Mouse (Mus musculus): ENCODE measurements around the gene Agrp. TPM values are rescaled to one million over a fixed set of nuclear protein-coding genes. Genes with fewer than 3 reads are reported as not detected.

The Agrp gene
- polyA plus RNA-seq, 1 experiment = 0.32 TPM

DNA sequence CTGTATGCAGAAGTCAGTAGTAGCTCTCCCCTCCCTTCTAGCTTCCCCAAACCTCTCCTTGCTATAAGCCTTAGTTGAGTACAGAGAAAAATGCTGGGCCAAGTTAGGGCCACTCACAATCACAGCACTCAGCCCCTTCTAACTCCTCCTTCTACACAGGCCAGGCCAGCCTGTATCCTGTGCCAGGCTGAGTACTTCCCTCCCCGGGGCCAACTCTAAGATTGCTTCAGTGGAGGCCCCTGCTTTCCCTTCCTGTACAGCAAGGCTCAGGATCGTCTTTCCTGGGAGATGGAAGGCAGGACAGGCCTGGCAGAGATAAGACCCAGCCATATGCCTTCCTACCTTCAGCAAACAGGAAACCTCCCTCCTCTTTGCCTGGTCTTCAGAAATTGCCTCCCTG is 103.8 kb downstream of the Agrp start:
- WGBS = 4% methylated on average over 2 of the region's 2 CpGs
- DNase-seq (ENCODE audit: low read depth, low spot score) = no peak

DNA sequence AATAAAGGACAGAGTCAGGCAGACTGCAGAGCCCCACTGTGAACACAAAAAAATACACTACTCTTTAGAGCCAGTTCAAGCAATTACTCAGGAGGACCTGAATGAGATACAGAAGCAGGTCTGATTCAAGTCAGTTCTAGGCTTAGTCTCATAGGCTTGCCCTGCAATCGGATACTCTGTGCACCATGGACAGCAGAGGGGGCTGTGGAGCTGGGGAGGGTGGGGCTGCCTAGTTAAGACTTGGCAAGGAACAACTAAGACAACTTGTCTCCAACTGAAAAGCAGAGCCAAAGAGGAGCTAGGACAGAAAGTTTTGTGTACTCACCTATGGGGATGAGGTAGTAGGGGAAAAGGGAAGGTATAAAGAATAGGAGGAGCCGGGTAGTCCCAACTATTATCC is 105.4 kb downstream of the Agrp start:
- 20% methylated on average over 2 of the region's 2 CpGs for WGBS
- no peak for DNase-seq (ENCODE audit: low read depth, low spot score)

DNA sequence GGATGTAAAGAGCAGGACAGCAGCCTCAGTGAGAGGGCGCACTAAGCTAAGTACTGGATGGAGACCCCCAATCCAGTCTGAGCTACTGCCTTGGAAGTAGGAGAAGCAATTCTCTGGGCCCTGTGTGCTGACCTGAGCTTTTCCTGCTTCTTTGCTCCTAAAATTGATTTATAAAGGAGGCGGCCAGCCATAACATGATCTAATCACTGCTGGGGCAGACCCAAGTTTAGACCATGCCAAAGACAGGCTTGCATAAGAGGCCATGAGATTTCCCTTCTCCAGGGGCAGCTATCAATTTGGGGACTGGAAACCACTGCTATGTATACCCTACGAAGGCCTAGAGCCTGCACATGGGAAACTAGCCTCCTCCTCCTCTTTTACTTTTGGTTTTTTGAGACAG is 107.9 kb downstream of the Agrp start:
- no peak for DNase-seq (ENCODE audit: low read depth, low spot score)
- WGBS = 82% methylated on average over 3 of the region's 3 CpGs

GRCm38 (mm10) chr8:105528206-105528605 is 109.0 kb downstream of the Agrp start:
- WGBS = 92% methylated on average over 1 of the region's 1 CpGs
- no peak for DNase-seq (ENCODE audit: low read depth, low spot score)

- no peak for DNase-seq (ENCODE audit: low read depth, low spot score)
- WGBS = 31% methylated on average over 2 of the region's 2 CpGs
Measured at GRCm38 (mm10) chr8:105527110-105527509, 110.1 kb downstream of the Agrp start.

GRCm38 (mm10) chr8:105522890-105523289 is 114.3 kb downstream of the Agrp start:
- DNase-seq (ENCODE audit: low read depth, low spot score) = no peak
- WGBS = 75% methylated on average over 9 of the region's 9 CpGs

GRCm38 (mm10) chr8:105521995-105522769 is 115.0 kb downstream of the Agrp start:
- DNase-seq (ENCODE audit: low read depth, low spot score) = no peak
- 89% methylated on average over 21 of the region's 21 CpGs for WGBS

GRCm38 (mm10) chr8:105521061-105521460 is 116.1 kb downstream of the Agrp start:
- DNase-seq (ENCODE audit: low read depth, low spot score) = no peak
- WGBS = 49% methylated on average over 3 of the region's 3 CpGs

DNA sequence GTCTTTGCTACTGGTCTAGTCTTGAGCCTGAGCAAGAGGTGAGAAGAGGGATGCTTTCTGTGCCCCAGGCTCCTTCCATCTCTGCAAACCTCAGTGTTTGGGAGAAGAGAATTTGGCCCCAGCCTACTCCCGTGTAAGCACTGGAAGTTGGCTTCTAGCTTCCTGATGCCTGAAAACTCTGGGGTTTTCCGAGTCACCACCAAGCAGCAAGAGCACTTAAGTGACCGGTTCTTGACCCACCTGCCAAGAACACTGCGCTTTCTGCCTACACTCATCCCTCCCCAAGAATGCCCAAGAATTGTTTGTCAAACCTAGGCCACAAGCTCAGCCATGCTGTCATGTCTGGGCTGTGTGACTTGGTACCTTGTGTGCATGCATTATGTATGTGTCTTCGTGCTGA is 116.7 kb downstream of the Agrp start:
- 71% methylated on average over 5 of the region's 5 CpGs for whole genome bisulfite sequencing
- no peak for DNase-seq (ENCODE audit: low read depth, low spot score)

GRCm38 (mm10) chr8:105519591-105519990 is 117.6 kb downstream of the Agrp start:
- DNase-seq (ENCODE audit: low read depth, low spot score) = no peak
- 3% methylated on average over 2 of the region's 2 CpGs for WGBS

DNA sequence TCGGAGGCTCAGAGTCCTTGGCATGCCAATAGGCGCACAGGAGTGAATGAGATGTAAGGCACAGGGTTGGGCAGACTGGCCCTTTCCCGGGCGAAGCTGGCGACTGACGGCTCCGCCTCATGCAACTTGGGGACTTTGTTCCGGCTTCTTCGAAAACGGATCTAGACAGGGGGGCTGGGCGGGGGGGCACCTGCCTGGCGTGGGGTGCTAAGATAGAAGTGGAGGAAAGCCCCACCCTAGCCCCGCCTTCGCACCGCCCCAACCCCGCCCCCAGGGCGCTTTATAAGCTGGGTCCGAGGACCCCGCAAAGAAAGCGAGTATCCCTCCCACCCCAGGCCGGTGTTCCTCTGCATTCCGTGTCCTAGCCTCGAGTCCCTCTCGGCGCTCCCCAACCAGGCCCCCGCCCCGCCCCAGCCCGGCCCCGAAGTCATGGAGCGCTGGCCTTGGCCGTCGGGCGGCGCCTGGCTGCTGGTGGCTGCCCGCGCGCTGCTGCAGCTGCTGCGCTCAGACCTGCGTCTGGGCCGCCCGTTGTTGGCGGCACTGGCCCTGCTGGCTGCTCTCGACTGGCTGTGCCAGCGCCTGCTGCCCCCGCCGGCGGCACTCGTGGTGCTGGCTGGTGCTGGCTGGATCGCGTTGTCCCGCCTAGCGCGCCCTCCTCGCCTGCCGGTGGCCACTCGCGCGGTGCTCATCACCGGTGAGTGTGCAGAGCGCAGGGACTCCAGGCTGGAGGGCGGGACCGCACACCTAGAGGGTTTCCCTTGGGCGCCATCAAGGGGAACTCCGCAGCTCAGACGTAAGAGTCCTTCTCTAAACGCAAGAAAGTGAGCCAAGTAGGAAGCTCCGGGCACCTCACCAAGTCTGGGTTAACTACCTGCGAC is 118.5 kb downstream of the Agrp start, which contains the start of gene Hsd11b2:
Gene Hsd11b2, plus strand, starts transcription at position 320 of the 878 bp plus-strand sequence.
- WGBS = under 1% methylated on average over 68 of the region's 68 CpGs
- no peak for DNase-seq (ENCODE audit: low read depth, low spot score)

DNA sequence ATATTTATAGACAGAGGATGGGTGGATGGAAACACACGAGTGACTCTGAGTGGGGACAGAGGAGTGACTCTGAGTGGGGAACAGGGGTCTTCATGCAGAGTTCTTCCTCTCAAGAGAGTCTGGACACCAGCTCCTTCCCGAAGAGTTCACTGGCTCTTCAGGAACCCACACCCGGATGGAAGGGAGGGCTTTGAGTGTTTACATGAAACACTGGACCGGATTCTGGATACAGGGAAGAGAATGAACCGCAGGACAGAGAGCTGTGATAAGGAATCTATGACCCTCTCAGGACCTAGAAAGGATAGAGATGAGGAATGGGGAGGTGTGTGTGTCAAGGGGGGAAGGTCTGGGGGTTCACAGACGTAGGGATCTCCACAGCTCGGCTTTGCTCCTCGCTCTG is 119.8 kb downstream of the Agrp start:
- no peak for DNase-seq (ENCODE audit: low read depth, low spot score)
- 39% methylated on average over 8 of the region's 8 CpGs for whole genome bisulfite sequencing

Other genes with a start within 250 kb of the Agrp start
- 0.07 TPM in 1 of 2 replicates, not detected in the other for gene Kctd19, start 223.9 kb downstream of the Agrp start, polyA plus RNA-seq (2012; rRNA removed)
- gene Lrrc36, start 223.8 kb downstream of the Agrp start, polyA plus RNA-seq (2012; rRNA removed) = 0.12 and 0.25 TPM in 2 replicates
- 73.9 and 101 TPM in 2 replicates for gene Tppp3, start 165.9 kb downstream of the Agrp start, polyA plus RNA-seq (2012; rRNA removed)
- gene Zdhhc1, start 140.5 kb downstream of the Agrp start, polyA plus RNA-seq (2012; rRNA removed) = 15.0 and 16.3 TPM in 2 replicates
- 19.6 and 50.5 TPM in 2 replicates for gene Hsd11b2, start 118.6 kb downstream of the Agrp start, polyA plus RNA-seq (2012; rRNA removed)
- gene Atp6v0d1, start 71.3 kb downstream of the Agrp start, polyA plus RNA-seq (2012; rRNA removed) = 103 and 110 TPM in 2 replicates
- gene Ripor1, start 32.1 kb downstream of the Agrp start, polyA plus RNA-seq (2012; rRNA removed) = 7.1 and 10.2 TPM in 2 replicates
- 9.2 and 14.7 TPM in 2 replicates for gene Ctcf, start 825 bp downstream of the Agrp start, polyA plus RNA-seq (2012; rRNA removed)
- gene Carmil2, start 48.9 kb upstream of the Agrp start, polyA plus RNA-seq (2012; rRNA removed) = 4.1 and 4.3 TPM in 2 replicates
- 25.5 and 26.4 TPM in 2 replicates for gene Acd, start 63.7 kb upstream of the Agrp start, polyA plus RNA-seq (2012; rRNA removed)
- 9.2 and 11.5 TPM in 2 replicates for gene Pard6a, start 63.8 kb upstream of the Agrp start, polyA plus RNA-seq (2012; rRNA removed)
- gene 4933405L10Rik, start 70.3 kb upstream of the Agrp start, polyA plus RNA-seq (2012; rRNA removed) = not detected in 2 replicates
- gene Enkd1, start 70.8 kb upstream of the Agrp start, polyA plus RNA-seq (2012; rRNA removed) = 5.8 and 6.6 TPM in 2 replicates
- gene Gfod2, start 121.3 kb upstream of the Agrp start, polyA plus RNA-seq (2012; rRNA removed) = 5.6 and 8.7 TPM in 2 replicates
- gene Ranbp10, start 190.0 kb upstream of the Agrp start, polyA plus RNA-seq (2012; rRNA removed) = 13.9 and 20.0 TPM in 2 replicates
- gene Tsnaxip1, start 190.3 kb upstream of the Agrp start, polyA plus RNA-seq (2012; rRNA removed) = not detected in 2 replicates
- 20.5 and 20.6 TPM in 2 replicates for gene Cenpt, start 215.9 kb upstream of the Agrp start, polyA plus RNA-seq (2012; rRNA removed)
- gene Thap11, start 217.7 kb upstream of the Agrp start, polyA plus RNA-seq (2012; rRNA removed) = 30.3 and 34.5 TPM in 2 replicates
- gene Nutf2, start 223.2 kb upstream of the Agrp start, polyA plus RNA-seq (2012; rRNA removed) = 32.0 and 34.5 TPM in 2 replicates
- gene Edc4, start 243.5 kb upstream of the Agrp start, polyA plus RNA-seq (2012; rRNA removed) = 37.7 and 51.4 TPM in 2 replicates

All from large intestine, adult 2 months (tissue).